ENCODE assay signal across 8 mouse cellular contexts in the genomic region with DNA sequence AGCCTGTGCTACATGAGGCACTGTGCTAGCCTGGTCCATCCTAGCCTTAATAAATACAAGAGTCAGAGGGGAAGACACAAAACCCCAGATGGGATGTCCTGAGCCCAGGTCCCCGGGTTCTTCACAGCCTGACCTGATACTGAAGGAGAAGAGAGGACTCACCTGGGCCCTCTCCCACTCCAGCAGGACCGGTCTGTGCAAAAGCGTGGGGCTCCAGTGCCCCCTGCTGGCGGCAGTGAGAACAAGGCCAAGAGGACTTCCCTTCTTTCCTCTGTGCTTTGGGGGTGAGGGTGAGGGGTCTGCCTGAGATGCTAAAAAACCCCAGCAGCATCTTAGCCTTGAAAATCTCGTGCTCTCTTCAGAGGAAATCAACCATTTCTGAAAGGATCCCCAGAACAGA. TPM values are rescaled to one million over a fixed set of nuclear protein-coding genes. Genes with fewer than 3 reads are reported as not detected.
DNase-seq lines count a peak whose midpoint lies in the region; ATAC-seq and TF ChIP-seq lines count a peak whose summit lies in the region.

No protein-coding gene starts in this region.

- 18% methylated on average over 5 of the region's 5 CpGs for WGBS in kidney, embryonic 16.5 days
- WGBS in kidney, embryonic 15.5 days = 16% methylated on average over 5 of the region's 5 CpGs
- 17% methylated on average over 5 of the region's 5 CpGs for WGBS in hindbrain, postnatal 0 days
- WGBS in neural tube, embryonic 12.5 days = 15% methylated on average over 5 of the region's 5 CpGs

- H3K36me3 ChIP-seq in kidney, embryonic 16.5 days (ENCODE audit: insufficient read depth, low read length) = no peaks in the 10 kb centered on the region
- no peaks in the 10 kb centered on the region for H3K36me3 ChIP-seq in kidney, embryonic 15.5 days
- no peaks in the 10 kb centered on the region for H3K36me3 ChIP-seq in hindbrain, postnatal 0 days (ENCODE audit: insufficient read depth, low read length)
- H3K36me3 ChIP-seq in neural tube, embryonic 12.5 days = no peaks in the 10 kb centered on the region

- ATAC-seq in kidney, embryonic 16.5 days (ENCODE audit: low FRiP score, low TSS enrichment) = peak; percentile 33; the same call in 1 of the 2 replicates
- no peak for ATAC-seq in kidney, embryonic 15.5 days (replicated peaks; ENCODE audit: low FRiP score)
- 0 out of 2 replicates have a peak, but pooled peaks have one; percentile 24 for ATAC-seq in hindbrain, postnatal 0 days
- 0 out of 2 replicates have a peak, but pooled peaks have one; percentile 3 for ATAC-seq in neural tube, embryonic 12.5 days (ENCODE audit: low FRiP score, low read depth)

- H3K9ac ChIP-seq in kidney, embryonic 16.5 days (replicated peaks; ENCODE audit: low read length) = no peak overlapping the region
- no peak overlapping the region for H3K9ac ChIP-seq in kidney, embryonic 15.5 days
- H3K9ac ChIP-seq in hindbrain, postnatal 0 days (replicated peaks; ENCODE audit: low read length) = no peak overlapping the region
- no peak overlapping the region for H3K9ac ChIP-seq in neural tube, embryonic 12.5 days

- DNase-seq in ES-CJ7 (ENCODE audit: low read depth, low spot score) = peak; percentile 75
- peak; percentile 41 for DNase-seq in brain, adult 2 months (ENCODE audit: low read depth, low spot score)
- DNase-seq in hindbrain, postnatal 0 days (ENCODE audit: low spot score) = peak; percentile 70
- no peak for DNase-seq in urinary bladder, postnatal 36 days (ENCODE audit: low spot score in 2 of 2)
- DNase-seq in left cerebral cortex, adult 9 months (ENCODE audit: low spot score in 2 of 2) = no peak

- TF ChIP-seq CTCF in hindbrain, postnatal 0 days (IDR thresholded peaks at IDR 0.05; ENCODE audit: low read depth) = peak; percentile 87

- peaks cover 5% of the 10 kb centered on the region for H3K4me1 ChIP-seq in kidney, embryonic 16.5 days (ENCODE audit: insufficient read depth, low read length)
- peaks cover 28% of the 10 kb centered on the region for H3K4me1 ChIP-seq in kidney, embryonic 15.5 days
- no peaks in the 10 kb centered on the region for H3K4me1 ChIP-seq in hindbrain, postnatal 0 days (ENCODE audit: insufficient read depth, low read length)
- H3K4me1 ChIP-seq in neural tube, embryonic 12.5 days = peaks cover 4% of the 10 kb centered on the region

- H3K4me2 ChIP-seq in kidney, embryonic 16.5 days (replicated peaks; ENCODE audit: low read depth, low read length) = no peak overlapping the region
- no peak overlapping the region for H3K4me2 ChIP-seq in kidney, embryonic 15.5 days
- no peak overlapping the region for H3K4me2 ChIP-seq in hindbrain, postnatal 0 days (ENCODE audit: low read depth, low read length)
- H3K4me2 ChIP-seq in neural tube, embryonic 12.5 days (replicated peaks) = no peak overlapping the region

- no peak overlapping the region for H3K27ac ChIP-seq in kidney, embryonic 16.5 days (ENCODE audit: low read length)
- H3K27ac ChIP-seq in kidney, embryonic 15.5 days = no peak overlapping the region
- H3K27ac ChIP-seq in hindbrain, postnatal 0 days = no peak overlapping the region
- H3K27ac ChIP-seq in neural tube, embryonic 12.5 days = no peak overlapping the region

- H3K9me3 ChIP-seq in kidney, embryonic 16.5 days (ENCODE audit: low read length) = no peaks in the 10 kb centered on the region
- H3K9me3 ChIP-seq in kidney, embryonic 15.5 days (replicated peaks) = no peaks in the 10 kb centered on the region
- no peaks in the 10 kb centered on the region for H3K9me3 ChIP-seq in hindbrain, postnatal 0 days (ENCODE audit: low read length)
- H3K9me3 ChIP-seq in neural tube, embryonic 12.5 days = no peaks in the 10 kb centered on the region

- H3K4me3 ChIP-seq in kidney, embryonic 16.5 days (ENCODE audit: low read length) = no peak overlapping the region
- H3K4me3 ChIP-seq in kidney, embryonic 15.5 days (replicated peaks) = no peak overlapping the region
- no peak overlapping the region for H3K4me3 ChIP-seq in hindbrain, postnatal 0 days (ENCODE audit: low read length)
- no peak overlapping the region for H3K4me3 ChIP-seq in neural tube, embryonic 12.5 days

- H3K27me3 ChIP-seq in kidney, embryonic 16.5 days (ENCODE audit: insufficient read depth, low read length) = no peaks in the 10 kb centered on the region
- H3K27me3 ChIP-seq in kidney, embryonic 15.5 days = no peaks in the 10 kb centered on the region
- H3K27me3 ChIP-seq in hindbrain, postnatal 0 days (ENCODE audit: insufficient read depth, low read length) = no peaks in the 10 kb centered on the region
- no peaks in the 10 kb centered on the region for H3K27me3 ChIP-seq in neural tube, embryonic 12.5 days (replicated peaks)

RNA-seq across cellular contexts. Expression of gene Arhgef10l, which starts 13.2 kb away (rescaled TPM):
- polyA plus RNA-seq in kidney, embryonic 16.5 days (2015; fragmentation: Nextera tagmentation; extraction: Ambion mirVana) = 25.4 and 27.7 TPM in 2 replicates
- 20.3 and 20.7 TPM in 2 replicates for polyA plus RNA-seq in kidney, embryonic 15.5 days (2015; fragmentation: Nextera tagmentation; extraction: Ambion mirVana)
- 79.2 and 79.4 TPM in 2 replicates for total RNA-seq in hindbrain, postnatal 0 days (2014; rRNA removed)
- 22.5 and 22.6 TPM in 2 replicates for polyA plus RNA-seq in hindbrain, postnatal 0 days (2015; fragmentation: Nextera tagmentation; extraction: Ambion mirVana)
- 35.8 and 38.8 TPM in 2 replicates for polyA plus RNA-seq in neural tube, embryonic 12.5 days (2016; fragmentation: Nextera tagmentation; extraction: Ambion mirVana)

RNA-seq across cellular contexts. Expression of gene Rcc2, which starts 21.3 kb away (rescaled TPM):
- 19.5 and 21.0 TPM in 2 replicates for polyA plus RNA-seq in kidney, embryonic 16.5 days (2015; fragmentation: Nextera tagmentation; extraction: Ambion mirVana)
- 26.8 and 28.8 TPM in 2 replicates for polyA plus RNA-seq in kidney, embryonic 15.5 days (2015; fragmentation: Nextera tagmentation; extraction: Ambion mirVana)
- 58.3 and 60.3 TPM in 2 replicates for total RNA-seq in hindbrain, postnatal 0 days (2014; rRNA removed)
- 15.8 and 16.2 TPM in 2 replicates for polyA plus RNA-seq in hindbrain, postnatal 0 days (2015; fragmentation: Nextera tagmentation; extraction: Ambion mirVana)
- 99.9 and 106 TPM in 2 replicates for polyA plus RNA-seq in neural tube, embryonic 12.5 days (2016; fragmentation: Nextera tagmentation; extraction: Ambion mirVana)

Comparison
In these comparisons a context has a peak if more than half of its experiments do, and no peak if none do; other contexts are left out.
1. DNase-seq: peak in ES-CJ7 (single experiment), brain, adult 2 months (single experiment) and hindbrain, postnatal 0 days (single experiment); none in urinary bladder, postnatal 36 days (0 of 2) and left cerebral cortex, adult 9 months (0 of 2).